In genomic region chr3:37706439-37706838, GRCm38 (mm10) we compare ENCODE assay signal across 17 mouse cellular contexts. TPM values are rescaled to one million over a fixed set of nuclear protein-coding genes. Genes with fewer than 3 reads are reported as not detected.
DNase-seq lines count a peak whose midpoint lies in the region; ATAC-seq and TF ChIP-seq lines count a peak whose summit lies in the region.
"Had no signal": no experiment of that assay in that cellular context is flagged by ENCODE, and none has a peak within 500 bp of the region (broad histone marks: within the 10 kb centered on the region; RNA-seq: fewer than 3 reads in every experiment).

No protein-coding gene starts in this region.

- DNase-seq in embryonic facial prominence, embryonic 14.5 days (ENCODE audit: low spot score) = no peak
- DNase-seq in embryonic facial prominence, embryonic 10.5 days (ENCODE audit: low spot score) = no peak
- DNase-seq in kidney, adult 18-20 months = peak; percentile 32
- DNase-seq in kidney, postnatal 14 days = peak; percentile 62
- DNase-seq in stomach, postnatal 0 days (ENCODE audit: low spot score) = no peak
- DNase-seq: cerebellum, postnatal 14 days; gastrocnemius, postnatal 10 days; right cerebral cortex, postnatal 4 days; thymus, adult 2 months had no signal

- no peak overlapping the region for H3K4me3 ChIP-seq in embryonic facial prominence, embryonic 14.5 days (ENCODE audit: low read depth, low read length)
- H3K4me3 ChIP-seq in embryonic facial prominence, embryonic 10.5 days = no peak overlapping the region
- no peak overlapping the region for H3K4me3 ChIP-seq in kidney, embryonic 14.5 days (ENCODE audit: low read length)
- no peak overlapping the region for H3K4me3 ChIP-seq in stomach, postnatal 0 days (ENCODE audit: low read depth, low read length)
- H3K4me3 ChIP-seq: limb, embryonic 12.5 days; midbrain, embryonic 10.5 days had no signal

- no peak for TF ChIP-seq EP300 in stomach, postnatal 0 days (optimal IDR thresholded peaks at IDR 0.05)

- H3K4me1 ChIP-seq in embryonic facial prominence, embryonic 14.5 days (ENCODE audit: control insufficient read depth, insufficient read depth, low read length) = peaks cover 7% of the 10 kb centered on the region
- peaks cover 19% of the 10 kb centered on the region for H3K4me1 ChIP-seq in embryonic facial prominence, embryonic 10.5 days
- H3K4me1 ChIP-seq in kidney, embryonic 14.5 days (ENCODE audit: control insufficient read depth, insufficient read depth, low read length) = peaks cover 12% of the 10 kb centered on the region; the same call in 1 of the 2 replicates
- no peaks in the 10 kb centered on the region; the same call in 1 of the 2 replicates for H3K4me1 ChIP-seq in stomach, postnatal 0 days (replicated peaks; ENCODE audit: control insufficient read depth, insufficient read depth)

- H3K27me3 ChIP-seq in embryonic facial prominence, embryonic 14.5 days (replicated peaks; ENCODE audit: control insufficient read depth, insufficient read depth, low read length) = no peaks in the 10 kb centered on the region
- no peaks in the 10 kb centered on the region for H3K27me3 ChIP-seq in embryonic facial prominence, embryonic 10.5 days (replicated peaks; ENCODE audit: low read depth, poor library complexity, severe bottlenecking)
- H3K27me3 ChIP-seq in kidney, embryonic 14.5 days (ENCODE audit: control insufficient read depth, insufficient read depth, low read length) = no peaks in the 10 kb centered on the region
- no peaks in the 10 kb centered on the region for H3K27me3 ChIP-seq in stomach, postnatal 0 days (ENCODE audit: control insufficient read depth, insufficient read depth, low read length)
- H3K27me3 ChIP-seq: limb, embryonic 12.5 days had no signal

- 0 out of 2 replicates have a peak, but pooled peaks have one; percentile 1 for TF ChIP-seq CTCF in stomach, postnatal 0 days (IDR thresholded peaks at IDR 0.05; ENCODE audit: low read depth)

- ATAC-seq in embryonic facial prominence, embryonic 14.5 days (ENCODE audit: low read depth) = no peak
- ATAC-seq in kidney, embryonic 14.5 days (ENCODE audit: low FRiP score, low TSS enrichment) = no peak
- ATAC-seq in stomach, postnatal 0 days (ENCODE audit: low FRiP score, low TSS enrichment) = peak; percentile 58
- no peak for ATAC-seq in megakaryocyte, adult 5-6 weeks (ENCODE audit: poor library complexity, severe bottlenecking)
- ATAC-seq in erythroid progenitor cell, adult 5-6 weeks (replicated peaks; ENCODE audit: low FRiP score, poor library complexity, severe bottlenecking) = no peak
- ATAC-seq: activated CD4-positive, CD25-positive, alpha-beta regulatory T cell, adult 4 months; hindbrain, postnatal 0 days had no signal

- no peak overlapping the region for H3K9ac ChIP-seq in embryonic facial prominence, embryonic 14.5 days (ENCODE audit: low read depth, low read length)
- no peak overlapping the region for H3K9ac ChIP-seq in kidney, embryonic 14.5 days (ENCODE audit: low read depth, low read length)
- H3K9ac ChIP-seq in stomach, postnatal 0 days (ENCODE audit: low read length) = no peak overlapping the region
- H3K9ac ChIP-seq: limb, embryonic 12.5 days; liver, embryonic 14.5 days had no signal

- WGBS in embryonic facial prominence, embryonic 14.5 days = 60% methylated on average over 4 of the region's 4 CpGs
- WGBS in embryonic facial prominence, embryonic 10.5 days = 87% methylated on average over 4 of the region's 4 CpGs
- WGBS in kidney, embryonic 14.5 days = 73% methylated on average over 4 of the region's 4 CpGs
- 58% methylated on average over 4 of the region's 4 CpGs for WGBS in stomach, postnatal 0 days

- 0 out of 2 replicates have a peak overlapping the region, but pooled peaks have one; percentile 23 for H3K27ac ChIP-seq in embryonic facial prominence, embryonic 14.5 days (replicated peaks; ENCODE audit: low read depth, low read length)
- H3K27ac ChIP-seq in embryonic facial prominence, embryonic 10.5 days (replicated peaks) = no peak overlapping the region
- no peak overlapping the region for H3K27ac ChIP-seq in kidney, embryonic 14.5 days (ENCODE audit: low read depth, low read length)
- H3K27ac ChIP-seq in stomach, postnatal 0 days (replicated peaks) = no peak overlapping the region
- H3K27ac ChIP-seq: hindbrain, postnatal 0 days; limb, embryonic 12.5 days; liver, embryonic 14.5 days; midbrain, embryonic 10.5 days had no signal

- no peaks in the 10 kb centered on the region for H3K36me3 ChIP-seq in embryonic facial prominence, embryonic 14.5 days (ENCODE audit: control insufficient read depth, insufficient read depth, low read length)
- H3K36me3 ChIP-seq in embryonic facial prominence, embryonic 10.5 days (replicated peaks) = no peaks in the 10 kb centered on the region
- H3K36me3 ChIP-seq in kidney, embryonic 14.5 days (ENCODE audit: control insufficient read depth, insufficient read depth, low read length) = no peaks in the 10 kb centered on the region
- no peaks in the 10 kb centered on the region for H3K36me3 ChIP-seq in stomach, postnatal 0 days (ENCODE audit: control insufficient read depth, insufficient read depth, low read length)
- H3K36me3 ChIP-seq: limb, embryonic 12.5 days; midbrain, embryonic 10.5 days had no signal

- H3K9me3 ChIP-seq in embryonic facial prominence, embryonic 14.5 days (ENCODE audit: control insufficient read depth, low read length) = peaks cover 6% of the 10 kb centered on the region; the same call in 1 of the 2 replicates
- H3K9me3 ChIP-seq in embryonic facial prominence, embryonic 10.5 days = peaks cover 5% of the 10 kb centered on the region; the same call in 1 of the 2 replicates
- H3K9me3 ChIP-seq in kidney, embryonic 14.5 days (ENCODE audit: control insufficient read depth, low read length) = peaks cover 8% of the 10 kb centered on the region
- H3K9me3 ChIP-seq in stomach, postnatal 0 days (ENCODE audit: control insufficient read depth, low read length) = no peaks in the 10 kb centered on the region

- no peak overlapping the region for H3K4me2 ChIP-seq in embryonic facial prominence, embryonic 14.5 days (ENCODE audit: low read depth, low read length)
- H3K4me2 ChIP-seq in kidney, embryonic 14.5 days (replicated peaks; ENCODE audit: low read depth, low read length) = no peak overlapping the region
- no peak overlapping the region for H3K4me2 ChIP-seq in stomach, postnatal 0 days (replicated peaks; ENCODE audit: low read depth)
- H3K4me2 ChIP-seq: limb, embryonic 12.5 days had no signal

RNA-seq across cellular contexts. Expression of gene Gm5148, which starts 17.9 kb away (rescaled TPM):
- polyA plus RNA-seq in embryonic facial prominence, embryonic 14.5 days (2014; fragmentation: Nextera tagmentation; extraction: Ambion mirVana) = 5.6 and 5.8 TPM in 2 replicates
- 3.1 and 4.1 TPM in 2 replicates for polyA plus RNA-seq in embryonic facial prominence, embryonic 10.5 days (2016; fragmentation: Nextera tagmentation; extraction: Ambion mirVana)
- 8.1 and 9.4 TPM in 2 replicates for polyA plus RNA-seq in kidney, embryonic 14.5 days (2014; fragmentation: Nextera tagmentation; extraction: Ambion mirVana)
- 4.9 and 5.7 TPM in 2 replicates for polyA plus RNA-seq in stomach, postnatal 0 days (2015; fragmentation: Nextera tagmentation; extraction: Ambion mirVana)
- 0.13 TPM in 1 of 2 replicates, not detected in the other for total RNA-seq in megakaryocyte, adult 5-6 weeks (2015)
- 12.9 and 15.8 TPM in 2 replicates for total RNA-seq in megakaryocyte, adult 5-6 weeks (2017)
- not detected in 2 replicates for total RNA-seq in erythroid progenitor cell, adult 5-6 weeks (2015; ENCODE audit: low replicate concordance)
- total RNA-seq in erythroid progenitor cell, adult 5-6 weeks (2017; ENCODE audit: low replicate concordance) = 0.23 and 20.0 TPM in 2 replicates

Comparison
In these comparisons a context has a peak if more than half of its experiments do, and no peak if none do; other contexts are left out.
1. DNase-seq: peak in kidney, adult 18-20 months (single experiment) and kidney, postnatal 14 days (single experiment); none in embryonic facial prominence, embryonic 14.5 days (single experiment), embryonic facial prominence, embryonic 10.5 days (single experiment) and stomach, postnatal 0 days (single experiment).